Mouse (Mus musculus) c-Kit-positive CD71-positive TER-119-negative erythroid progenitor cells, embryonic 14.5 days (primary cell): ENCODE data around the gene Tigar.

Source experiments
- DNase-seq: peaks from one replicate; pipeline ENCODE4 v3.0.0-alpha.2; 2013; ENCODE audit warnings: low read depth

Gene Tigar

DNA sequence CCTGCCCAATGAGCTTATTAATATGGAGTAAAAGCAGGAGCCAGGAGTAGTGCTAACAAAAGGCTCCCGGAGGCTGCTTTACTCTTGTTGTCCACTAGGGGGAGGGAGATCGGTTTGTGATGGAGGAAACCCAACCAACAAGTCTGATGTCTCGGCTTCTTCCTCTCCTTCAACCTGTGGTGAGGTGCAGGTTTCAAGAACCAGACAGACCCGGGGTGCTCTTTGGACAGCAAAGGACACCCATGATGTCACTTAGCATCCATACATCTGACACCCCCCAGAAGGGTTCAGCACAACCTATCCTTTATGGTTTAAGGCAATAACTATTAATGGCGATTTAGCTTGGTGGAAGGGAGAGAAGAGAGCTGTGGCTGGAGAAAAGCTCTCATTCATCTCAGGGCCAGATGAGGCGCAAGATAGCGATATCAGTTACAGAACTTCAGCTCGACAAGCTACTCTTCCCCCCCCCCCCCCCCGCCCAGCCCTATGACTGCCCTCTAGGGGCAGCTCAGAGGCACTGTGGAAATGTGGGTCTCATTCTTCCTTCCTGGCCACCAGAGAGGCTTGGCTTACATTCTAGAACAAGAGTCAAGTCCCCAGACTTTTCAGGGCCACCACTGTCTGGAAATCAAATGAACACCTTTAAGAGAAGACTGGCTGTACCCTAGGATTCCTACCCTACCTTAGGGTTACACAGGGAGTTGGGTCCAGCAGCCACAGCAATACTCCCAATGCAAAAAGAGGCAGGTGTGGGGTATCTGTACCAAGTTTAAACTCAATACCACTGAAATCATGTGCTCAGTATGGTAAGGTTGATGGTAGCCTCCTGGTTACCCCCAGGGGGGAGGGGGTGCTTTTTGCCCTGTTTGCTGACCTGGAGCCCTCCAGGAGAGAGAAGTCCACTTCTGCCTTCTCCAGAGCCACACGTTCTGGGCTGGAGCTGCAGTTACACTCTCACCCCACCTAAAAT lies 33.1 kb upstream of the Tigar start:
- peak; percentile 68 for DNase-seq

- DNase-seq = no peak
These were observed 29.6 kb upstream of the Tigar start for GRCm38 (mm10) chr6:127138962-127139361.

- no peak for DNase-seq
These were observed 24.3 kb upstream of the Tigar start for GRCm38 (mm10) chr6:127133433-127134245.

DNA sequence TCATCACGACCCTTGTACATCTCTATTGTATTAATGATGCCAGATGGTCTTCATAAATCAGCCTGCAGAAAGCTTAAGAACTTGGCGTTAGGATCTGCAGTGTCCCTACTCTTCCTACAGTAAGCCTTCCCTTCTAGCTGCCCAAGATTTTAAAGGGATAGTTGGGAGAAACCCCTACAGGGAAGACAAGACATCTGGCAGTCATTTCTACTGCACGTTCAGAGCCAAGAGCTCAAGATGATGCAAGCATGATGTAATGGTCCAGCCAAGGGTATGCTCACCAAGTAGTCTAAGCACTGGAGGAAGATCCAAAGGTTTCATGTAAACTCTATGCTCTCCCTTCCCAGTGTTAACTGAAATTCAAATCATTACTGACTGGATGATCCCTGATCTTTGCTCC lies 23.4 kb upstream of the Tigar start:
- no peak for DNase-seq

DNA sequence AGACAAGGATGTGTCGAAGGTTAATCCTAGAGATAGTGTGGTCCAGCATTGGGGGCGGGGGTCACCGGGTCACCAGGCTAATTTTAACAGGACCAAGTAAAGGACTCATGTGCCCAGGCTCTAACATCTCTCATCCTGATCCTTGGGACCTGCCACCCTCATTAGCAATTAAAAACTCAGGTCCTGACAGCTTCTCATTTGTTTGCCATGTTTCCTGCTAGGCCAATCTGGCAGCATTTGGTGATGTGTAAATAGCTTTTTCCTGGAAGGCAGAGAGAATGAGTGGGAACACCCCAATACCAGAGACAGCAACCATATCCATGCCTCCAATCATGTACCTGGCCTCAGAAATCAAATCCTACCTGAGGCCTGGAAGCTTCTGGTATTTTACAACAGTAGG lies 22.6 kb upstream of the Tigar start:
- no peak for DNase-seq

GRCm38 (mm10) chr6:127130377-127130776 lies 21.0 kb upstream of the Tigar start:
- no peak for DNase-seq

GRCm38 (mm10) chr6:127129659-127130058 lies 20.3 kb upstream of the Tigar start:
- DNase-seq = no peak

- DNase-seq = no peak
These were observed 14.1 kb upstream of the Tigar start for GRCm38 (mm10) chr6:127123506-127123905.

DNA sequence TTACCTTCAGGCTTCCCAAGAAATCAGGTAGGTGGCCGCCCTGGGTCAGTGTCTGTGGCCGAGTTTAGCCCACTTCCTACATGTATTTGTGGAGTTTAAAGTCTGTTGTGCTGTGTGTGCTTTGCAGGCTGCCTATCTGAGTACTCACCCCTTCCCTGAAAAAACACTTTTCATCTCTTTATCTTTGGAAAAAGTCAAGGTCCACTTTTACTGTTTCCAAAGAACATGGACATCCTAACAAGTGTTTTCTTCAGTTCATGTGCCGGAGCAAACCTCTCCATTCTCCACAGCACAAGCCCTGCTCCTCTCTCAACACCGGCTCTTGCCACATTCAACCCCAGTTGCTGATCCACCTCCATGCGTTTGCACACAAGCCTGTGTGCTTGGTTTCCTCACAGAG lies 13.6 kb upstream of the Tigar start:
- DNase-seq = no peak

DNA sequence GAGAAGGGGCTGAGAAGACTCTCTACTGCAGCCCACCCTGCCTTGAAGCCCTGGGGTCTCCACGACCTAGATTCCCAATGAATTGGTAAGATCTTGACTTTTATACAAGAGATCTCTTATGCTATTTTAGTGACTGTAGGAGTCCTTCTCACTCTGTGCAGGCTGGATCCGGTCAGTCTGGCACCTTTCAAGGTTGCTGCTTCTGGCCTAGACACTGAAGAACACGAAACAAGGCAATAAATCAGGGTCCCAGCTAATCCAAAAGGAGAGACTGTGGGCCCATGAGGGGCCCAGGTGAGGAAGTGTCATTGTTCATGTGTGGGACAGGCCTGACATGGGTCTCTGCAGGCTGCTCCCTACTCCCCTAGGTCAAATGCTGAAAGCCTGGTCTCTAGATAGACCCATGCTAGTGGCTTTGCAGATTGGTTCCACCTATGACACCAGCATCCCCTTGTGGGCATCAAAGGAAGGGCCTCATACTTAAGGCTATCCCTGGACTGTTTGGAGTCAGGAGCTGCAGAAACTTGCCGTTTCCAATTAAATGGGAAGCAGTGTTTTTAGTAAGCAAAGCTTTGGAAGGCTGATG lies 13.0 kb upstream of the Tigar start:
- no peak for DNase-seq

- DNase-seq = no peak
These were observed 5.5 kb upstream of the Tigar start for GRCm38 (mm10) chr6:127114753-127115456.

- no peak for DNase-seq
These were observed 843 bp downstream of the Tigar start for GRCm38 (mm10) chr6:127108368-127109060.

GRCm38 (mm10) chr6:127107413-127107812 lies 1.9 kb downstream of the Tigar start:
- no peak for DNase-seq

DNA sequence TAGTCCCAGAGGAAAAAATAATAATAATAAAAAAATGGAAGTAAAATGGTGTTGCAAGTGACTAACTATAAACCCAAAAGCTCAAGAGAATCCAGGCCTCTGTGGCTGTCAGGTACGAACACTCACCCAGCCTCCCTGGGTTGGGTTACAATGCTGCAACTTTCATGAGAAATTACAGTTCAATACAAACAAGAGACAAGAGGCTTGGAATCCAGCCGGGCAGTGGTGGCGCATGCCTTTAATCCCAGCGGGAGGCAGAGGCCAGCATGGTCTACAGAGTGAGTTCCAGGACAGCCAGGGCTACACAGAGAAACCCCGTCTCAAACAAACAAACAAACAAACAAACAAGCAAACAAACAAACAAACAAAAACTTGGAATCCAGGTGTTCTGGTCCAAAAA lies 2.6 kb downstream of the Tigar start:
- DNase-seq = no peak

DNA sequence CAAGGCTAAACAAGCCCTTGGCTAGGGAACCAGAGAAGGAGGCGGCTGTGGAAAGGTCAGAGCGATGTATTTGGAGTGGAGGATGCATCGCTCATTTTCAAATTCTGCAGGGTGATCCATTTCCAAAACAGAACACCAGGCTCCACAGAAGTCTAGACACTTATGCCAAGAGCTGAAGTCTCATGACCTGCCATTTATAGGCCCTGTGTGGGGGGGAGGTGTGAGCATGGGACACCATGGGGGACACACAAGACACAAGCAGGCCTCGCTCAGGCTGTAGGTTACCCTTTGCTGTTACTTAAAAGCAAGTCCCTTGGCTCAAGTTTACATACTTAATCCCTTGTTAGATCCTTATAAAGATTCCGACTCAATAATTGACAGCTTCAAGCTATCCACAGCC lies 3.2 kb downstream of the Tigar start:
- DNase-seq = no peak

DNA sequence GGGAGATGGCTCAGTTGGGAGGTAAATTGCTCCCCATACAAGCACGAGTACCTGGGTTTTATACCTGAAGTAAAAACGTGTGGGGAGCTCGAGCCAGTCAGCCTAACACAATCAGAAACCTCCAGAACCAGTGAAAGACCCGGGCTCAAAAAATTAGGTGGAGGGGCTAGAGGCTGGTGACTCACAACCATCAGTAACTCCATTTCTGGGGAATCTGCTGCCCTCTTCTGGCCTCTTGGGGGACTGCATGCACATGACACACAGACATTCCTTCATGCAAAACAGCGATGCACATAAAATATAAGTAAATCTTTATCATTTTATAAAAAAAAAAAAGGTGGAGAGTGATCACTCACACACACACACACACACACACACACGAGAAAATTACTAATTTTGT lies 4.2 kb downstream of the Tigar start:
- peak; percentile 20 for DNase-seq

DNA sequence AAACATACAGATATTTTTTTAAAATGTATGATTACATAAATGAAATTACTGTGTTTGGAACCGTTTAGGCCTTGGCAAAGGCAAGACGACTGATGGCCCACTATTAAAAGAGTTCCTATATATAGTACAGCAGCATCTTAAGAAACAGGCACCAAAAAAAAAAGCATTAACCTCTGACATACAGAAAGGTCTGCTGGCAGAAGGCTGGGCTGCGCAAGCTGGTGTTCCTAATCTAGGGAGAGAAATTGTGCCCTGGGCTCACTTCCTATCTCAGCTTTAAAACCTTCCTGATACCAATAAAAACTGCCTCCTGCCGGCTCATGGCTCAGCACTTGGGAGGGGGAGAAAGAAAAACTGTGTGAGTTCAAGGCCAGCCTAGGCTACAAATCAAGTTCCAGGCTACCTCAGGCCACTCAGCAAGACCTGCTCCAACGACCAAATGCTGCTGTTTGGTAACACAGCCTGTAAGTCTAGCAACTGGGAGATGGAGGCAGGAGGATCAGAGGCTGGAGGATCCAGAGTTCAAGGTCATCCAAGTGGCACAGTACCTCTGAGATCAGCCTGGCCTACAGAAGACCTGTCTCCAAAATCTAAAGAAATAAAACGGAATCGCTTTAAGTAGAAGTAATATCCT lies 4.8 kb downstream of the Tigar start:
- DNase-seq = no peak

DNA sequence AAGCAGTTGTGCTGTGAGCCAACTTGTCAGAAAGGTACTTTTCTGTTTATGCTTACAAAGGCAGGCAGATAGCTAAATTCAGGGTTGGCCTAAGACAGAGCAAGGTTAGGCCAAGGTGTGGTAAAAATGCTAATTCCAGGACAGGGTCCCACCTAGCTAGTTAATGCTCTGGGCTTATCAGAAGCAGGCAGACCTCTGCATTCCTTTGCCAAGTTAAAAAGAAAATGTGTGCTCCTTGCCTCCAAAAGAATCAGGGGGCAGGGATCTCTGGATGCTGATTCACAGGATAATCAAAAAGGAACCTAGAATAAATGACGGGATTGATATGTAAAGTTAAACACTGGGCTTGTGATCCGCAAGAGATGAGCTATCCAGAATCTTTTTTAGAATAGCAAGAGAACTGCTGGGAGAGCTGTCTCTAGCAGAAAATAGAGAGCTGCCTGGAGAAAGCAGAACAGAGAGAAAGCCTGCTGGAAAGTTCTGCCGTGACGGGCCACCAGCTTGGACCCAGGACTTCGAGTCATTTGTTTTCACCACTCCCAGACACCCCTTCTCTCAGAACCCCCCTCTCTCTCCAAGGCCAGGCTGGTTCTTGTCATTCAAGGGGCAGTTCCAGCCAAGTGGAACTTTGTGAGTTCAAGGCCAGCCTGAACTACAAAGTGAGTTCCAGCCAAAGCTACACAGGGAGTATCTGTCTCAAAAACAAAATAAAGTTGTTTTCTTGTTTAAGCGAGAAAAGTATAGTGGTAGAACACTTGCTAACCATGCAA lies 5.7 kb downstream of the Tigar start:
- no peak for DNase-seq

DNA sequence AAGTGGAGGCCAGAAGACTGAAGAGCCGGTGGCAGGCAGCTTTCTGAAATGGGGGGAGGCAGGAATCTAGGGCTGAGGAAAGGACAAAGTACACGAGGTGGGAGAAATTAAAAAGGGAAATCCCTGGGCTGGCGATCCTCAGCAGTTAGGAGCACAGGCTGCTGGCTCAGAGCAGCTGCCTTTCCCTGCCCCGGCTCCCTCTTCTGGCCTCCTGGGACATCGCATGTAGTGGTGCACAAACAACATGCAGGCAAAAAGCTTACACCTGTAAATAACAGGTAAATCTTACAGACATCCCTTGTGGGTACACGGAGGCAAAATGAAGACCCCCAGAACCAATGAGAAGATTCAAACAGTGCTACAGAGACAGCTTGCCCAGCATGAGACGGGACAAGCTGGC lies 14.8 kb downstream of the Tigar start:
- no peak for DNase-seq

- DNase-seq = peak; percentile 59
These were observed 22.6 kb downstream of the Tigar start for GRCm38 (mm10) chr6:127086739-127087138.
